Mouse (Mus musculus): ENCODE data around the gene Ndrg3.

DNA sequence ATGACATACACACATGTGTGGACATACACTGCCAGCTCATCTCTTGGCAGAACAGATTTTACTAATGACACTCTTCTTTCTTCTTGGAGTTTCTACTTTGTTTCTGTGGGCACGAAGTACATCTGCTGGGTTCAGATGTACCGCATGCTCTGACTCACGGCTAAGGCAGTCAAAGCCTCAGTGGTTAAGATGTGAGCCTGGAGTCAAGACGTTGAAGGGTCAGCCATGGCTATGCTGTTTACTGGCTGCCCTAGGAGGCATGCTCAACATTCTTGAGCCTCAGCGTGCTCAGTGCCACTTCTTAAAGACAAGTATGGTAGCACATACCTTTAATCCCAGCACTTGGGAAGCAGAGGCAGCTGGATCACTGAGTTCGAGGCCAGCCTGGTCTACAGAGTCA, 61.3 kb downstream of the Ndrg3 start:
- TF ChIP-seq FOSL1 (IDR thresholded peaks at IDR 0.05; ENCODE audit: insufficient read depth, low read length, poor library complexity, severe bottlenecking) (no peak), CTCF (IDR thresholded peaks at IDR 0.05; ENCODE audit: control insufficient read depth, insufficient read depth, insufficient read length) (no peak), USF1 (IDR thresholded peaks at IDR 0.05; ENCODE audit: low read depth) (no peak), CEBPB (IDR thresholded peaks at IDR 0.05; ENCODE audit: low read depth) (no peak), MAX (IDR thresholded peaks at IDR 0.05) (no peak), MYOD1 (IDR thresholded peaks at IDR 0.05; ENCODE audit: control insufficient read depth, insufficient read length, low read depth) (no peak)
